Mouse (Mus musculus) limb, embryonic 14.5 days (tissue): ENCODE results near the gene Clec4g. TPM values are rescaled to one million over a fixed set of nuclear protein-coding genes. Genes with fewer than 3 reads are reported as not detected.

Source experiments
- ATAC-seq: fragments of 200-750 bp; cut with Nextera tagmentation; 2 replicates; pipeline ENCODE4 v1.8.0; 2017; ENCODE audit warnings: low read depth, moderate number of reproducible peaks, moderate TSS enrichment; ENCODE audit not compliant: low FRiP score
- DNase-seq: peaks from one replicate; pipeline ENCODE4 v3.0.0-alpha.2; 2015; ENCODE audit warnings: low spot score
- H3K27ac ChIP-seq: fragments of 300-500 bp; sonication (generic); replicated peaks from 2 replicates; pipeline ENCODE4 v1.5.1; 2014; ENCODE audit warnings: low read depth, mild to moderate bottlenecking, low read length, moderate library complexity, mixed read lengths
- H3K27me3 ChIP-seq: fragments of 300-500 bp; sonication (generic); 2 replicates; pipeline ENCODE4 v1.6.1; 2014; ENCODE audit warnings: low read length, mixed read lengths; ENCODE audit not compliant: control insufficient read depth, insufficient read depth
- H3K36me3 ChIP-seq: fragments of 300-500 bp; sonication (generic); 2 replicates; pipeline ENCODE4 v1.6.1; 2014; ENCODE audit warnings: mild to moderate bottlenecking, low read length, moderate library complexity, mixed read lengths; ENCODE audit not compliant: control insufficient read depth, insufficient read depth
- H3K4me1 ChIP-seq: fragments of 300-500 bp; sonication (generic); 2 replicates; pipeline ENCODE4 v1.6.1; 2014; ENCODE audit warnings: antibody characterized with exemption, low read length, mixed read lengths; ENCODE audit not compliant: control insufficient read depth, insufficient read depth
- H3K4me2 ChIP-seq: fragments of 300-500 bp; sonication (generic); replicated peaks from 2 replicates; pipeline ENCODE4 v1.6.1; 2014; ENCODE audit warnings: low read depth, mild to moderate bottlenecking, low read length, moderate library complexity; ENCODE audit not compliant: severe bottlenecking
- H3K4me3 ChIP-seq: fragments of 300-500 bp; sonication (generic); replicated peaks from 2 replicates; pipeline ENCODE4 v1.5.1; 2014; ENCODE audit warnings: low read length
- H3K9ac ChIP-seq: fragments of 300-500 bp; sonication (generic); 2 replicates; pipeline ENCODE4 v1.6.1; 2014; ENCODE audit warnings: mild to moderate bottlenecking, low read depth, low read length, moderate library complexity; ENCODE audit not compliant: severe bottlenecking
- H3K9me3 ChIP-seq: fragments of 300-500 bp; sonication (generic); 2 replicates; pipeline ENCODE4 v1.6.1; 2016; ENCODE audit warnings: low read length; ENCODE audit not compliant: control insufficient read depth
- POLR2A ChIP-seq: fragments of 200-500 bp; IDR thresholded peaks from 2 replicates; pipeline ENCODE4 v1.8.0; 2012; ENCODE audit warnings: inconsistent platforms, mild to moderate bottlenecking, moderate library complexity, borderline replicate concordance; ENCODE audit not compliant: insufficient read depth, insufficient read length; ENCODE audit errors: extremely low read depth
- WGBS: fragments of 180-500 bp; shearing (Covaris S2); extraction: QIAGEN DNeasy Blood & Tissue Kit; methylation state at CpG from one replicate; pipeline ENCODE4 v1.1.7; 2014; 5-methylcytosine and 5-hydroxymethylcytosine counted together
- polyA plus RNA-seq, 2 experiments: library from polyadenylated mRNA; depleted of rRNA in 1 of 2; stranded (reverse) in 1 of 2; unstranded in 1 of 2; fragments of >200 nt; fragmentation: Nextera tagmentation in 1 of 2; extraction: Ambion mirVana in 1 of 2; gene quantifications; 2 replicates each; pipeline versions ENCODE4 v1.2.1 to v1.2.3; 2012 to 2014

The Clec4g gene
- polyA plus RNA-seq, 2 experiments, result 0.25 TPM; not detected in 1

- no peaks in the 10 kb centered on the region for H3K36me3 ChIP-seq
- no peak overlapping the region for H3K4me3 ChIP-seq
- no peak for ATAC-seq
- no peak overlapping the region for H3K27ac ChIP-seq
- no peaks in the 10 kb centered on the region for H3K9me3 ChIP-seq
- no peaks in the 10 kb centered on the region for H3K4me1 ChIP-seq
- no peak for DNase-seq
- no peak for TF ChIP-seq POLR2A
- H3K27me3 ChIP-seq, result no peaks in the 10 kb centered on the region
- 86% methylated on average over 2 of the region's 2 CpGs for WGBS
- H3K4me2 ChIP-seq, result no peak overlapping the region
- H3K9ac ChIP-seq, result no peak overlapping the region
These were observed 15.1 kb upstream of the Clec4g start for GRCm38 (mm10) chr8:3735599-3735998.

DNA sequence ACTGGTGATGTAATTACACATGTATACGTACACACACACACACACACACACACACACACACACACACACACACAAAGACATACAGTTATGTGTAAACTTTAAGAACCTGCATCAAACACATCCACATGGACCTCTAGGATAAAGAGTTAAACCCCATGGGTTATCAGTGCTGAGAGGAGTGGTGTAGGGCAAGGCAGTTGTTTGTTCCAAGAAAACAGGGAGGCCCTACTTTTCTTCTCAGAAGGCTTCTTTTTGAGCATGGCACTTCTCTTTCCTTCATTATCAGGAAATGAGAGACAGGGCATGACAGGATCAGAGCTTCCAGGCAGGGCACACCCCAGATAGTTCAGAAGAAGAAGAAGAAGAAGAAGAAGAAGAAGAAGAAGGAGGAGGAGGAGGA, 13.6 kb upstream of the Clec4g start:
- Histone ChIP-seq H3K4me3 (no peak overlapping the region), H3K4me2 (no peak overlapping the region), H3K27me3 (no peaks in the 10 kb centered on the region), H3K27ac (no peak overlapping the region), H3K4me1 (no peaks in the 10 kb centered on the region), H3K9me3 (no peaks in the 10 kb centered on the region), H3K36me3 (no peaks in the 10 kb centered on the region), H3K9ac (no peak overlapping the region)
- ATAC-seq (no peak), DNase-seq (no peak)
- TF ChIP-seq POLR2A, result no peak
- WGBS, result 54% methylated on average over 1 of the region's 1 CpGs

DNA sequence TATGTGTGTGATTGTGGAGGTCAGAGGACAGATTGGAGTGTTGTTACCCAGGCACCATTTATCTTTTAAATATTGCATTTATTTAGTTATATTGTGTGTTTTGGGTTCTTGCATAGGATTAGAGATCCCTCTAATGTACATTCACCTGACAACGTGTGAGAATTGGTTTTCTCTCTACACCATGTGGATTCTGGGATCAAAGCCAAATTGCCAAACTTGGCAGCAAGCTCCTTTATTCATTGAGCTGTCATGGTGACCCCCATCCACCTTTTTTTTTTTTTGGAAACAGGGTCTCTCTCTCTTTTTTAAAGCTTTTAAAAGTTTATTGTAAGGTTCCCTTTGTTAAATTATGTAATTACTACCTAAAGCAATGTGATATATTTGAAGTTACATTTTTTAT, 590 bp upstream of the Clec4g start:
- ATAC-seq, result no peak
- Histone ChIP-seq H3K4me1 (no peaks in the 10 kb centered on the region), H3K27me3 (no peaks in the 10 kb centered on the region), H3K36me3 (no peaks in the 10 kb centered on the region), H3K27ac (no peak overlapping the region), H3K4me2 (no peak overlapping the region), H3K4me3 (no peak overlapping the region), H3K9ac (no peak overlapping the region), H3K9me3 (no peaks in the 10 kb centered on the region)
- TF ChIP-seq POLR2A, result no peak
- 29% methylated on average over 1 of the region's 1 CpGs for WGBS
- peak; percentile 6 for DNase-seq

- no peaks in the 10 kb centered on the region for H3K4me1 ChIP-seq
- H3K9ac ChIP-seq, result no peak overlapping the region
- H3K27me3 ChIP-seq, result no peaks in the 10 kb centered on the region
- H3K36me3 ChIP-seq, result no peaks in the 10 kb centered on the region
- WGBS, result 15% methylated on average over 14 of the region's 14 CpGs
- no peaks in the 10 kb centered on the region for H3K9me3 ChIP-seq
- DNase-seq, result no peak
- no peak overlapping the region for H3K4me3 ChIP-seq
- H3K27ac ChIP-seq, result no peak overlapping the region
- H3K4me2 ChIP-seq, result no peak overlapping the region
- no peak for ATAC-seq
- TF ChIP-seq POLR2A, result no peak
These were observed 1.9 kb downstream of the Clec4g start for GRCm38 (mm10) chr8:3718559-3718958.

GRCm38 (mm10) chr8:3717321-3717954, 3.0 kb downstream of the Clec4g start:
- Histone ChIP-seq H3K4me2 (no peak overlapping the region), H3K4me1 (no peaks in the 10 kb centered on the region), H3K9me3 (no peaks in the 10 kb centered on the region), H3K4me3 (no peak overlapping the region), H3K36me3 (no peaks in the 10 kb centered on the region), H3K9ac (no peak overlapping the region), H3K27ac (no peak overlapping the region), H3K27me3 (no peaks in the 10 kb centered on the region)
- TF ChIP-seq POLR2A, result no peak
- no peak for ATAC-seq
- WGBS, result 85% methylated on average over 12 of the region's 12 CpGs
- DNase-seq, result no peak

DNA sequence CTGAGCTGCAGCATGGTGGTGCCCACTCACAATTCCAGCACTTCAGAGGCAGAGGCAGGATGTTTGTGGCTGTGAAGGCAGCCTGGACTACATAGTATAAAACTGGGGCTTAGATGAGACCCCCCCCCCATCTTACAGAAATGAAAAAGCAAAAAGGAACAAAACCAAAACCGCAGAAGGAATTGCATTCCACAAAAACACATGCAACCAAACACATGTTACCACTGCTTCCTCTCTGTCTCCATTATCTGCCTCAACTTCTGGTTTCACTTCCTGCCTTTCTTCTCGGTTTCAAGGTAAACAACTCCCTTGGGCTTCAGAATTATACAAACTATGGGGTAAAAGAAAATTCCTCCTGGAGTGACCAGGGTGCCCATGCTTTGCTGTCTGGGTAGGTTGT, 8.8 kb downstream of the Clec4g start:
- no peak for ATAC-seq

More for the DNA sequence above, 8.8 kb downstream of the Clec4g start:
- no peaks in the 10 kb centered on the region for H3K27me3 ChIP-seq
- DNase-seq, result no peak
- no peak overlapping the region for H3K27ac ChIP-seq
- no peak for TF ChIP-seq POLR2A
- no peaks in the 10 kb centered on the region for H3K36me3 ChIP-seq
- H3K9me3 ChIP-seq, result no peaks in the 10 kb centered on the region
- H3K9ac ChIP-seq, result no peak overlapping the region
- no peak overlapping the region for H3K4me3 ChIP-seq
- no peak overlapping the region for H3K4me2 ChIP-seq
- H3K4me1 ChIP-seq, result no peaks in the 10 kb centered on the region
- 68% methylated on average over 2 of the region's 2 CpGs for WGBS
